Comparison of ENCODE assay signal across 8 mouse cellular contexts in genomic region chr2:27232376-27232775, GRCm38 (mm10). TPM values are rescaled to one million over a fixed set of nuclear protein-coding genes. Genes with fewer than 3 reads are reported as not detected.
DNase-seq lines count a peak whose midpoint lies in the region; ATAC-seq and TF ChIP-seq lines count a peak whose summit lies in the region.

No protein-coding gene starts in this region.

- intact Hi-C loops in gastrocnemius, postnatal 14 days (cut with DNase I; ENCODE audit: low total_unique reads) = no loop called here

- H3K9me3 ChIP-seq in heart, embryonic 14.5 days (ENCODE audit: control insufficient read depth, low read length) = no peaks in the 10 kb centered on the region
- H3K9me3 ChIP-seq in lung, embryonic 14.5 days (ENCODE audit: low read depth, low read length) = no peaks in the 10 kb centered on the region
- H3K9me3 ChIP-seq in neural tube, embryonic 15.5 days (replicated peaks) = no peaks in the 10 kb centered on the region
- no peaks in the 10 kb centered on the region for H3K9me3 ChIP-seq in hindbrain, embryonic 12.5 days (replicated peaks)

- peak; percentile 62 to 79 for DNase-seq in layer of hippocampus, adult 18-20 months (ENCODE audit: low spot score in 2 of 2)
- no peak for DNase-seq in layer of hippocampus, postnatal 10 days (ENCODE audit: low spot score in 2 of 2)
- DNase-seq in adrenal gland, postnatal 14 days = peak; percentile 59
- peak; percentile 55 for DNase-seq in lung, embryonic 14.5 days
- DNase-seq in gastrocnemius, postnatal 14 days = no peak

- peaks cover 14 to 20% of the 10 kb centered on the region in 2 experiments for H3K4me1 ChIP-seq in heart, embryonic 14.5 days (ENCODE audit: control insufficient read depth in 2 of 2, insufficient read depth in 2 of 2, low read length in 2 of 2)
- H3K4me1 ChIP-seq in lung, embryonic 14.5 days (ENCODE audit: insufficient read depth) = no peaks in the 10 kb centered on the region
- peaks cover 6% of the 10 kb centered on the region; the same call in 1 of the 2 replicates for H3K4me1 ChIP-seq in neural tube, embryonic 15.5 days
- no peaks in the 10 kb centered on the region for H3K4me1 ChIP-seq in hindbrain, embryonic 12.5 days

- H3K4me2 ChIP-seq in heart, embryonic 14.5 days (ENCODE audit: low read length) = no peak overlapping the region
- no peak overlapping the region for H3K4me2 ChIP-seq in lung, embryonic 14.5 days
- H3K4me2 ChIP-seq in neural tube, embryonic 15.5 days = no peak overlapping the region
- no peak overlapping the region for H3K4me2 ChIP-seq in hindbrain, embryonic 12.5 days (replicated peaks)

- H3K27me3 ChIP-seq in heart, embryonic 14.5 days (ENCODE audit: control insufficient read depth, insufficient read depth, low read length) = no peaks in the 10 kb centered on the region
- H3K27me3 ChIP-seq in lung, embryonic 14.5 days (ENCODE audit: insufficient read depth, low read length) = 0 out of 2 replicates have a peak, but pooled peaks cover 2% of the 10 kb centered on the region
- no peaks in the 10 kb centered on the region for H3K27me3 ChIP-seq in neural tube, embryonic 15.5 days (replicated peaks)
- peaks cover 3% of the 10 kb centered on the region; the same call in 1 of the 2 replicates for H3K27me3 ChIP-seq in hindbrain, embryonic 12.5 days

- H3K9ac ChIP-seq in heart, embryonic 14.5 days (ENCODE audit: low read length) = peak overlapping the region; percentile 3; the same call in 1 of the 2 replicates
- no peak overlapping the region; the same call in 1 of the 2 replicates for H3K9ac ChIP-seq in lung, embryonic 14.5 days
- no peak overlapping the region for H3K9ac ChIP-seq in neural tube, embryonic 15.5 days (replicated peaks)
- H3K9ac ChIP-seq in hindbrain, embryonic 12.5 days = no peak overlapping the region

- peak; percentile 49; the same call in 1 of the 2 replicates for ATAC-seq in heart, embryonic 14.5 days (ENCODE audit: insufficient number of reproducible peaks, insufficient read depth, low FRiP score, low read depth)
- 0 out of 2 replicates have a peak, but pooled peaks have one; percentile 22 for ATAC-seq in lung, embryonic 14.5 days (ENCODE audit: insufficient read depth)
- ATAC-seq in neural tube, embryonic 15.5 days (ENCODE audit: low FRiP score) = no peak
- no peak for ATAC-seq in hindbrain, embryonic 12.5 days (ENCODE audit: low FRiP score)

- H3K36me3 ChIP-seq in heart, embryonic 14.5 days (ENCODE audit: control insufficient read depth, insufficient read depth, low read length) = 0 out of 2 replicates have a peak, but pooled peaks cover 32% of the 10 kb centered on the region
- H3K36me3 ChIP-seq in lung, embryonic 14.5 days (ENCODE audit: insufficient read depth) = peaks cover 3% of the 10 kb centered on the region; the same call in 1 of the 2 replicates
- no peaks in the 10 kb centered on the region for H3K36me3 ChIP-seq in neural tube, embryonic 15.5 days
- H3K36me3 ChIP-seq in hindbrain, embryonic 12.5 days = no peaks in the 10 kb centered on the region

- no peak for TF ChIP-seq CTCF in lung, embryonic 14.5 days (IDR thresholded peaks at IDR 0.05; ENCODE audit: low read depth)

- H3K4me3 ChIP-seq in heart, embryonic 14.5 days (ENCODE audit: control insufficient read depth in 1 of 2, insufficient read depth in 1 of 2, low read depth in 1 of 2, low read length in 2 of 2) = no peak overlapping the region
- H3K4me3 ChIP-seq in lung, embryonic 14.5 days (ENCODE audit: low read depth, low read length) = no peak overlapping the region
- no peak overlapping the region for H3K4me3 ChIP-seq in neural tube, embryonic 15.5 days (replicated peaks)
- no peak overlapping the region for H3K4me3 ChIP-seq in hindbrain, embryonic 12.5 days

- WGBS in heart, embryonic 14.5 days = 12% methylated on average over 7 of the region's 7 CpGs
- WGBS in lung, embryonic 14.5 days = 24% methylated on average over 7 of the region's 7 CpGs
- WGBS in neural tube, embryonic 15.5 days = 29% methylated on average over 7 of the region's 7 CpGs
- WGBS in hindbrain, embryonic 12.5 days = 31% methylated on average over 7 of the region's 7 CpGs

- peak overlapping the region; percentile 23 to 69; a peak in 3 of 4 replicates for H3K27ac ChIP-seq in heart, embryonic 14.5 days (replicated peaks in 1 of 2; ENCODE audit: control insufficient read depth in 1 of 2, insufficient read depth in 1 of 2, low read depth in 2 of 2, low read length in 2 of 2)
- H3K27ac ChIP-seq in lung, embryonic 14.5 days (ENCODE audit: low read depth) = no peak overlapping the region; the same call in 1 of the 2 replicates
- no peak overlapping the region for H3K27ac ChIP-seq in neural tube, embryonic 15.5 days (replicated peaks)
- no peak overlapping the region for H3K27ac ChIP-seq in hindbrain, embryonic 12.5 days

RNA-seq across cellular contexts. Expression of gene Sardh, which starts 15.8 kb away (rescaled TPM):
- 1 to 10 TPM; 8.4 to 9.9 TPM for total RNA-seq in layer of hippocampus, adult 18-20 months (2021)
- total RNA-seq in layer of hippocampus, postnatal 10 days (2021) = 10 to 100 TPM; 10.0 to 11.2 TPM
- total RNA-seq in adrenal gland, postnatal 14 days (2021) = 15.1 and 81.2 TPM in 2 replicates
- 19.0 and 21.6 TPM in 2 replicates for polyA plus RNA-seq in heart, embryonic 14.5 days (2014; fragmentation: Nextera tagmentation; extraction: Ambion mirVana)
- polyA plus RNA-seq in lung, embryonic 14.5 days (2014; fragmentation: Nextera tagmentation; extraction: Ambion mirVana) = 23.6 and 25.0 TPM in 2 replicates
- 1 to 10 TPM; 4.2 to 6.0 TPM for total RNA-seq in gastrocnemius, postnatal 14 days (2021)
- 5.9 and 8.0 TPM in 2 replicates for polyA plus RNA-seq in neural tube, embryonic 15.5 days (2015; fragmentation: Nextera tagmentation; extraction: Ambion mirVana)
- polyA plus RNA-seq in hindbrain, embryonic 12.5 days (2016; fragmentation: Nextera tagmentation; extraction: Ambion mirVana) = 11.8 and 12.2 TPM in 2 replicates

Comparison
In these comparisons a context has a peak if more than half of its experiments do, and no peak if none do; other contexts are left out.
1. DNase-seq: peak in layer of hippocampus, adult 18-20 months (2 of 2), adrenal gland, postnatal 14 days (single experiment) and lung, embryonic 14.5 days (single experiment); none in layer of hippocampus, postnatal 10 days (0 of 2) and gastrocnemius, postnatal 14 days (single experiment).
2. ATAC-seq: peak in heart, embryonic 14.5 days (single experiment) and lung, embryonic 14.5 days (single experiment); none in neural tube, embryonic 15.5 days (single experiment) and hindbrain, embryonic 12.5 days (single experiment).
3. H3K27ac ChIP-seq: peak in heart, embryonic 14.5 days (2 of 2); none in lung, embryonic 14.5 days (single experiment), neural tube, embryonic 15.5 days (single experiment) and hindbrain, embryonic 12.5 days (single experiment).